Mouse (Mus musculus) MEL (cell line): ENCODE data around the gene Palm. TPM values are rescaled to one million over a fixed set of nuclear protein-coding genes. Genes with fewer than 3 reads are reported as not detected.
A peak's percentile ranks its signal among the peaks of the same experiment; 100 is the strongest.

Source experiments
- DNase-seq: peaks from one replicate; pipeline ENCODE4 v3.0.0; 2011; ENCODE audit warnings: low read depth, low spot score
- H3K27ac ChIP-seq: 2 replicates; pipeline ENCODE4 v1.5.1; 2012; ENCODE audit warnings: low read depth, mild to moderate bottlenecking, control low read depth, low read length, moderate library complexity; ENCODE audit not compliant: control insufficient read depth
- H3K27me3 ChIP-seq, 2 experiments: fragments of 150-350 bp in 1 of 2; sonication (generic) in 1 of 2; 2 replicates each; pipeline ENCODE4 v1.6.1; 2012; ENCODE audit warnings: low read length in 2 of 2, mild to moderate bottlenecking in 2 of 2, improper control_type of control experiment in 1 of 2, moderate library complexity in 1 of 2; ENCODE audit not compliant: insufficient read depth in 2 of 2, control insufficient read depth in 1 of 2
- H3K36me3 ChIP-seq, 2 experiments: 2 replicates each; pipeline ENCODE4 v1.6.1; 2012 to 2014; ENCODE audit warnings: low read length in 2 of 2, improper control_type of control experiment in 1 of 2, inconsistent platforms in 1 of 2, mild to moderate bottlenecking in 1 of 2; ENCODE audit not compliant: insufficient read depth in 2 of 2, control insufficient read depth in 1 of 2
- H3K4me1 ChIP-seq, 2 experiments: fragments of 150-350 bp in 1 of 2; sonication (generic) in 1 of 2; 2 replicates each; pipeline ENCODE4 v1.6.1; 2012; ENCODE audit warnings: low read length in 2 of 2, improper control_type of control experiment in 1 of 2, mild to moderate bottlenecking in 1 of 2; ENCODE audit not compliant: insufficient read depth in 2 of 2, control insufficient read depth in 1 of 2
- H3K4me3 ChIP-seq, 2 experiments: fragments of 150-350 bp in 1 of 2; sonication (generic) in 1 of 2; 2 replicates each; pipeline ENCODE4 v1.5.1; 2012; ENCODE audit warnings: low read depth in 2 of 2, low read length in 2 of 2, mild to moderate bottlenecking in 2 of 2, moderate library complexity in 2 of 2, control low read depth in 1 of 2, improper control_type of control experiment in 1 of 2; ENCODE audit not compliant: control insufficient read depth in 1 of 2, insufficient read depth in 1 of 2
- H3K79me2 ChIP-seq: 2 replicates; pipeline ENCODE4 v1.6.1; 2012; ENCODE audit warnings: mild to moderate bottlenecking, low read length, moderate library complexity; ENCODE audit not compliant: control insufficient read depth, poor library complexity, insufficient read depth
- H3K9ac ChIP-seq: 2 replicates; pipeline ENCODE4 v1.6.1; 2012; ENCODE audit warnings: low read depth, mild to moderate bottlenecking, control low read depth, low read length, moderate library complexity; ENCODE audit not compliant: control insufficient read depth, poor library complexity, severe bottlenecking
- H3K9me3 ChIP-seq: fragments of 150-350 bp; sonication (generic); replicated peaks from 2 replicates; pipeline ENCODE4 v1.6.1; 2012; ENCODE audit warnings: mild to moderate bottlenecking, low read length, improper control_type of control experiment, moderate library complexity; ENCODE audit not compliant: insufficient read depth
- CTCF ChIP-seq, 3 experiments: IDR thresholded peaks in 2 of 3; conservative IDR thresholded peaks in 1 of 3; 2 replicates each; pipeline ENCODE4 v1.5.1; 2011 to 2012; ENCODE audit warnings: low read length in 3 of 3, low read depth in 2 of 3, mild to moderate bottlenecking in 2 of 3, improper control_type of control experiment in 1 of 3, inconsistent platforms in 1 of 3, mixed read lengths in 1 of 3, moderate library complexity in 1 of 3; ENCODE audit not compliant: control insufficient read depth in 1 of 3, insufficient read depth in 1 of 3, poor library complexity in 1 of 3, severe bottlenecking in 1 of 3
- E2F4 ChIP-seq: IDR thresholded peaks from 2 replicates; pipeline ENCODE4 v1.6.1; 2011; ENCODE audit warnings: low read depth, low read length, improper control_type of control experiment, borderline replicate concordance
- ELF1 ChIP-seq: IDR thresholded peaks from 2 replicates; pipeline ENCODE4 v1.6.1; 2014; ENCODE audit warnings: low read depth, mild to moderate bottlenecking, inconsistent platforms, low read length, improper control_type of control experiment, moderate library complexity
- ETS1 ChIP-seq: IDR thresholded peaks from 2 replicates; pipeline ENCODE4 v1.6.1; 2012; ENCODE audit warnings: low read depth, mild to moderate bottlenecking, inconsistent platforms, low read length, improper control_type of control experiment, moderate library complexity
- GABPA ChIP-seq: IDR thresholded peaks from 2 replicates; pipeline ENCODE4 v1.6.1; 2012; ENCODE audit warnings: low read depth, mild to moderate bottlenecking, inconsistent platforms, low read length, improper control_type of control experiment, moderate library complexity
- GATA1 ChIP-seq: IDR thresholded peaks from 2 replicates; pipeline ENCODE4 v1.6.1; 2011; ENCODE audit warnings: low read depth, low read length, improper control_type of control experiment
- KAT2A ChIP-seq: conservative IDR thresholded peaks from 2 replicates; pipeline ENCODE4 v1.6.1; 2012; ENCODE audit warnings: low read depth, low read length, improper control_type of control experiment, inconsistent platforms
- MAX ChIP-seq: IDR thresholded peaks from 2 replicates; pipeline ENCODE4 v1.6.1; 2011; ENCODE audit warnings: low read length, improper control_type of control experiment
- MEF2A ChIP-seq: IDR thresholded peaks from 2 replicates; pipeline ENCODE4 v1.6.1; 2014; ENCODE audit warnings: low read depth, mild to moderate bottlenecking, inconsistent platforms, low read length, improper control_type of control experiment; ENCODE audit not compliant: poor library complexity, insufficient replicate concordance, severe bottlenecking; ENCODE audit errors: extremely low read depth
- MYB ChIP-seq: IDR thresholded peaks from 2 replicates; pipeline ENCODE4 v1.6.1; 2011; ENCODE audit warnings: mild to moderate bottlenecking, low read depth, low read length, improper control_type of control experiment
- NRF1 ChIP-seq: IDR thresholded peaks from 2 replicates; pipeline ENCODE4 v1.6.1; 2014; ENCODE audit warnings: low read depth, mild to moderate bottlenecking, inconsistent platforms, low read length, improper control_type of control experiment, moderate library complexity; ENCODE audit not compliant: poor library complexity, insufficient read depth, severe bottlenecking
- POLR2AphosphoS2 ChIP-seq: IDR thresholded peaks from 2 replicates; pipeline ENCODE4 v1.6.1; 2011; ENCODE audit warnings: low read length, improper control_type of control experiment
- RAD21 ChIP-seq: IDR thresholded peaks from 2 replicates; pipeline ENCODE4 v1.6.1; 2011; ENCODE audit warnings: mild to moderate bottlenecking, low read depth, low read length, improper control_type of control experiment
- RCOR1 ChIP-seq: IDR thresholded peaks from 2 replicates; pipeline ENCODE4 v1.6.1; 2012; ENCODE audit warnings: low read depth, mild to moderate bottlenecking, inconsistent platforms, low read length, improper control_type of control experiment
- SMC3 ChIP-seq: IDR thresholded peaks from 2 replicates; pipeline ENCODE4 v1.6.1; 2011; ENCODE audit warnings: low read depth, low read length, improper control_type of control experiment
- TBP ChIP-seq: IDR thresholded peaks from 2 replicates; pipeline ENCODE4 v1.8.0; 2011; ENCODE audit warnings: low read depth, low read length, improper control_type of control experiment
- TCF12 ChIP-seq: IDR thresholded peaks from 2 replicates; pipeline ENCODE4 v1.6.1; 2014; ENCODE audit warnings: low read depth, mild to moderate bottlenecking, inconsistent platforms, low read length, improper control_type of control experiment, moderate library complexity
- UBTF ChIP-seq: IDR thresholded peaks from 2 replicates; pipeline ENCODE4 v1.6.1; 2012; ENCODE audit warnings: low read depth, mild to moderate bottlenecking, inconsistent platforms, low read length, improper control_type of control experiment, moderate library complexity, borderline replicate concordance; ENCODE audit not compliant: insufficient read depth
- ZC3H11A ChIP-seq: IDR thresholded peaks from 2 replicates; pipeline ENCODE4 v1.6.1; 2012; ENCODE audit warnings: low read depth, mild to moderate bottlenecking, inconsistent platforms, low read length, improper control_type of control experiment
- polyA plus RNA-seq, 2 experiments: library from polyadenylated mRNA; stranded (reverse) in 1 of 2; unstranded in 1 of 2; fragments of >175 nt in 1 of 2; fragments of >200 nt in 1 of 2; gene quantifications; 2 replicates each; pipeline versions ENCODE4 v1.2.1 to v1.2.4; 2012; ENCODE audit warnings: low replicate concordance in 2 of 2, low read depth in 1 of 2; ENCODE audit not compliant: insufficient read length in 2 of 2, insufficient read depth in 1 of 2, missing spikeins in 1 of 2
- total RNA-seq: library from RNA; depleted of rRNA; stranded (reverse); fragments of 300-350 nt; gene quantifications from 2 replicates; pipeline ENCODE4 v1.2.3, GENCODE M21; 2012

Palm gene
- total and polyA plus RNA-seq, 3 experiments: 4.8 to 15.5 TPM; not detected in 1

DNA sequence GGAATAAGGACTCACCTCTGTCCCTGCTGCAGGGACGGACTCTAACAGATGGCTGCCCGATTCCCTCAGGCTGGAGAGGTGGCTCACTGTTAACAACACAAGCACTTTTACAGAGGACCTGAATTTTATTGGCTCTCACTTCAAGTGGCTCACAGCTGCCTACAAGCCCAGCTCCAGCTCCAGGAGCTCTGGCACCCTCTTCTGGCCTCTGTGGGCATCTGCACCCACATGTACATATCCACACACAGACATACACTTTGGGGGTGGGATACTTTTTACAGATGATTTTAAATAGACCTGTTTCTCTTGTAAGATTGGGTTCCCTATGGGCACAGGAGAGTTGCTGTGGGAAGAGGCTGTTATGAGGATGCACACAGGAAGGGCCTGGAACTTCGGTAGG lies 21.1 kb upstream of the Palm start:
- peak; percentile 50 for DNase-seq
- Histone ChIP-seq H3K9me3 (no peaks in the 10 kb centered on the region), H3K36me3 (peaks cover 0 to 3% of the 10 kb centered on the region in 2 experiments; a peak in 1 of 4 replicates), H3K27ac (no peak overlapping the region), H3K9ac (no peak overlapping the region), H3K4me1 (peaks cover 0 to 8% of the 10 kb centered on the region in 2 experiments; a peak in 2 of 4 replicates), H3K27me3 (no peaks in the 10 kb centered on the region), H3K4me3 (no peak overlapping the region), H3K79me2 (peaks cover under 1% of the 10 kb centered on the region; the same call in 1 of the 2 replicates)
- TF ChIP-seq RCOR1 (no peak), MYB (no peak), SMC3 (peak; percentile 18; the same call in 1 of the 2 replicates), GABPA (no peak), ZC3H11A (no peak), MAX (no peak), UBTF (no peak), GATA1 (no peak), TBP (no peak), MEF2A (no peak), RAD21 (peak; percentile 10), KAT2A (no peak), POLR2AphosphoS2 (no peak), ELF1 (no peak), CTCF (IDR thresholded peaks at IDR 0.05 in 2 of 3, conservative IDR thresholded peaks at IDR 0.05 in 1 of 3; ENCODE audit: control insufficient read depth in 1 of 3, insufficient read depth in 1 of 3, low read depth in 2 of 3, low read length in 3 of 3, poor library complexity in 1 of 3, severe bottlenecking in 1 of 3) (peak; percentile 35 to 55 (median 51))

- H3K36me3 ChIP-seq: no peaks in the 10 kb centered on the region; a peak in 1 of 4 replicates
- DNase-seq: no peak
These were observed 20.2 kb upstream of the Palm start for GRCm38 (mm10) chr10:79773208-79773607.

More at GRCm38 (mm10) chr10:79773208-79773607, 20.2 kb upstream of the Palm start:
- no peak overlapping the region for H3K27ac ChIP-seq
- no peaks in the 10 kb centered on the region for H3K27me3 ChIP-seq
- peaks cover 0 to 1% of the 10 kb centered on the region in 2 experiments; a peak in 2 of 4 replicates for H3K4me1 ChIP-seq
- H3K79me2 ChIP-seq: no peaks in the 10 kb centered on the region
- H3K9ac ChIP-seq: no peak overlapping the region
- TF ChIP-seq MAX: no peak
- no peak for TF ChIP-seq RAD21
- no peak for TF ChIP-seq ETS1
- no peak for TF ChIP-seq TCF12
- TF ChIP-seq E2F4: no peak
- TF ChIP-seq GABPA: no peak
- no peak for TF ChIP-seq NRF1
- TF ChIP-seq, all 39 proteins: peak for 0
- no peak overlapping the region for H3K4me3 ChIP-seq
- H3K9me3 ChIP-seq: no peaks in the 10 kb centered on the region
